Mouse (Mus musculus) liver, adult 2 months (tissue): ENCODE measurements around the gene Cntn3. TPM values are rescaled to one million over a fixed set of nuclear protein-coding genes. Genes with fewer than 3 reads are reported as not detected.

ENCODE experiments used
- DNase-seq: peaks from one replicate; pipeline ENCODE4 v3.0.0-alpha.2; 2011; ENCODE audit warnings: low read depth, low spot score; ENCODE audit errors: extremely low read depth
- H3K27ac ChIP-seq: fragments of 200-500 bp; replicated peaks from 2 replicates; pipeline ENCODE4 v1.5.1; 2012; ENCODE audit warnings: low read depth, mild to moderate bottlenecking, control low read depth, inconsistent platforms, low read length; ENCODE audit not compliant: insufficient read depth
- H3K27me3 ChIP-seq: fragments of 200-500 bp; 2 replicates; pipeline ENCODE4 v1.6.1; 2012; ENCODE audit warnings: mild to moderate bottlenecking, moderate library complexity, low read length, inconsistent platforms; ENCODE audit not compliant: control insufficient read depth, insufficient read depth
- H3K36me3 ChIP-seq: fragments of 200-500 bp; 2 replicates; pipeline ENCODE4 v1.6.1; 2012; ENCODE audit warnings: low read length, inconsistent platforms; ENCODE audit not compliant: control insufficient read depth, insufficient read depth
- H3K4me1 ChIP-seq: fragments of 200-500 bp; 2 replicates; pipeline ENCODE4 v1.6.1; 2011; ENCODE audit warnings: low read length; ENCODE audit not compliant: control insufficient read depth, insufficient read depth
- H3K4me3 ChIP-seq: fragments of 200-500 bp; 2 replicates; pipeline ENCODE4 v1.5.1; 2011; ENCODE audit warnings: low read depth, mild to moderate bottlenecking, control low read depth, low read length, moderate library complexity; ENCODE audit not compliant: insufficient read depth
- H3K79me2 ChIP-seq: fragments of 200-500 bp; 2 replicates; pipeline ENCODE4 v1.6.1; 2012; ENCODE audit warnings: inconsistent platforms, mild to moderate bottlenecking, low read length, moderate library complexity; ENCODE audit not compliant: control insufficient read depth, insufficient read depth
- H3K9ac ChIP-seq: fragments of 200-500 bp; 2 replicates; pipeline ENCODE4 v1.6.1; 2012; ENCODE audit warnings: low read depth, mild to moderate bottlenecking, control low read depth, inconsistent platforms, low read length
- CTCF ChIP-seq: fragments of 200-500 bp; IDR thresholded peaks from 2 replicates; pipeline ENCODE4 v1.5.1; 2011; ENCODE audit warnings: low read depth, low read length, control low read depth
- POLR2A ChIP-seq: fragments of 200-500 bp; IDR thresholded peaks from 2 replicates; pipeline ENCODE4 v1.6.1; 2011; ENCODE audit warnings: low read length, control low read depth; ENCODE audit not compliant: insufficient read depth; ENCODE audit errors: extremely low read depth
- WGBS: fragments of 180-500 bp; shearing (Covaris S2); methylation state at CpG from one replicate; pipeline ENCODE4 v1.1.7; 2018; 5-methylcytosine and 5-hydroxymethylcytosine counted together
- polyA plus RNA-seq: library from polyadenylated mRNA; depleted of rRNA; stranded (reverse); fragments of >200 nt; gene quantifications from 2 replicates; pipeline ENCODE4 v1.2.3, GENCODE M21; 2012
- total RNA-seq: library from RNA; depleted of rRNA; stranded (reverse); fragments of >200 nt; gene quantifications from 2 replicates; pipeline ENCODE4 v1.2.3, GENCODE M21; 2014

The Cntn3 gene
- total and polyA plus RNA-seq, 2 experiments: not detected

DNA sequence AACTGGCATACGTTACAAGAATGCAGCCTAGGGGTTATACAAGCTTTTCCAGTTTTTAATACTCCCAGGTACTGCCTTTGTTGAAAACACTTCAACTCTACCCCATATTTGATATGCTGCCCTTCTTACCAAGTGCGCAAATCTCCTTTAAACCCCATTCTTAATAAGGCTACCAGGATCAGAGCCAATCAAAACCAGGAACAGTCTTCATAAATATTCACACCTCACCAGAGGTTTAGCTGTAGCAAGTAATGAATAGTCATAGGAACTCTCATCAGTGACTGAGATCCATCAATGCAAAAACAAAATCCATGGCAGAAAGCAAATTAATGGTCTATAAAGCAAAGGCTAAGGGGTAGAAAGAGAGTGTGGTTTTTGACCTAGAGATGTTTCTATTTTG is 10.7 kb upstream of the Cntn3 start:
- no peak overlapping the region for H3K27ac ChIP-seq
- H3K9ac ChIP-seq: no peak overlapping the region
- no peak for TF ChIP-seq POLR2A
- no peak for TF ChIP-seq CTCF
- WGBS: 71% methylated on average over 2 of the region's 2 CpGs
- no peak for DNase-seq
- H3K36me3 ChIP-seq: no peaks in the 10 kb centered on the region
- H3K79me2 ChIP-seq: no peaks in the 10 kb centered on the region
- no peak overlapping the region for H3K4me3 ChIP-seq
- H3K27me3 ChIP-seq: no peaks in the 10 kb centered on the region
- H3K4me1 ChIP-seq: no peaks in the 10 kb centered on the region

DNA sequence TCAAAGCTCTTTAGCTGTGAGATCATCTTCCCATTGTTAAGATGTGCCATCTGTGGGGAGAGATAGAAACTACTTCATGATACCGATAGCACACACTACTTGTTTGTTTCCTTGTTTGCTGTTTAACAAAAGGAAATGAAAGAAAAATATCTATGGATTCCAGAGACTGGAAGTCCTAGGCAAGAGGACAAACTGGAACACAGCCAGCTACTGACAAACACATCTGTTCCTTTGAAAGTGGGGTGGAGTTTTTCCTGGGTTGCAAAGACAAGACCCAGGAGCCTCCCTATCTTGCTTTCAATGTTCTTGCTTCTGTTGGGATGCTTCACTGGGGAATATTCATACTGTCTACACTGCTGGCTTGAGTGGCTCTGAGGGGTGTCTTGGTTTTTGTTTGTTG is 5.4 kb downstream of the Cntn3 start:
- H3K4me1 ChIP-seq: no peaks in the 10 kb centered on the region
- no peaks in the 10 kb centered on the region for H3K79me2 ChIP-seq
- 63% methylated on average over 1 of the region's 1 CpGs for WGBS
- no peak for TF ChIP-seq CTCF
- TF ChIP-seq POLR2A: no peak
- DNase-seq: no peak
- peaks cover 6% of the 10 kb centered on the region; the same call in 1 of the 2 replicates for H3K27me3 ChIP-seq
- no peak overlapping the region for H3K27ac ChIP-seq
- H3K36me3 ChIP-seq: no peaks in the 10 kb centered on the region
- H3K4me3 ChIP-seq: no peak overlapping the region
- H3K9ac ChIP-seq: no peak overlapping the region

DNA sequence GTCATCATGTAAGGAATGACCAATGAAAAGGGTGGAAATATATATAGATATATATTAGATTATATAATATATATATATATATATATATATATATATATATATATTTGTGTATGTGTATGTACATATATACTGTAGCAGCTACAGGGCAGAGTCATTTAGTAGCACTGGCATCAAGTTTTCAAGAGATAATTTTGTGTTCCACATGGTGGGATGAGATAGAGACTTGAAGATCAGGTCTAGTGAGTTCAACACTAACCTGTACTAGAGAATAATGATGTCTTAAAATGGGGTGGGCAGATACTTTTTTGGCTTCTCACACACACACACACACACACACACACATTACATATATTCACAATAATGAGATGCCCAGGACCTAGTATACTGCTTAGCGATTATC is 7.7 kb downstream of the Cntn3 start:
- H3K36me3 ChIP-seq: no peaks in the 10 kb centered on the region
- H3K4me1 ChIP-seq: no peaks in the 10 kb centered on the region

DNA sequence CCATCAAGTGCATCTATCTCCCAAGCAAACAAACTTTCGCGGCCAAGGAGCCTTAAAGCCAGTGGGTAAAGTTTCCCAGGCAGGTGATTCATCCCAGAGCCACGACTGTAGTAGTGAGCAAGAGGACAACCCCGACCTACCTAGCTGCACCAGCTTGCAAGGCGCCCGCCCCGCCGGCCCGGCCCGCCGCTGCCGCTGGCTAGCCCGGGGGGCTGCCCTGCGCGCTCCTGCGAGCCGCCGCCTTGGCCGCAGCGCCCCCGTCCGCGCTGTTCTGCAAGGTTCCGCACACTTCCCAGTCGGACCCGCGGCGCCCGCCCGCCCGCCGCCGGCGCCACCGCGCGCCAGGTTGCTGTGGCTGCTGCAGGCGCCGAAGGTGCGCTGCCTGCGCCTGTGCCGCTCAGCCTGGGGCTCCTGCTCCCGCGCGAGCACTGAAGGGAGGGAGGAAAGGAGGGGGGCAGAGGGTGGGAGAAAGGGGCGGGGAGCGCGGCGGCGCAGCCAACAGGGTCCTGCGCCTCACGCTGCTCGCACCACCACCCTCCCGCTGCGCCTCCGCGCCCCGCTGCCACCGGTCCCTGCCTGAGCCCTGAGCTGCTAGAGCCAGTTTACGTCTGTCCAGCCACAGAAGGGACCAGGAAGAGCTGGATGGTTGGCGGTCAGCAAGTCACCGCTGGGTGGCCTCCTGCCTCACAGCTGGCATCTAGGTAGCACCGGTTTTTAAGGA is 8.7 kb downstream of the Cntn3 start:
- DNase-seq: no peak

More for the DNA sequence above, 7.7 kb downstream of the Cntn3 start:
- Histone ChIP-seq H3K4me3 (no peak overlapping the region), H3K27ac (no peak overlapping the region), H3K79me2 (no peaks in the 10 kb centered on the region), H3K9ac (no peak overlapping the region), H3K27me3 (peaks cover 6% of the 10 kb centered on the region; the same call in 1 of the 2 replicates)
- no peak for DNase-seq
- TF ChIP-seq CTCF (no peak), POLR2A (no peak)
- WGBS: 88% methylated on average over 1 of the region's 1 CpGs

DNA sequence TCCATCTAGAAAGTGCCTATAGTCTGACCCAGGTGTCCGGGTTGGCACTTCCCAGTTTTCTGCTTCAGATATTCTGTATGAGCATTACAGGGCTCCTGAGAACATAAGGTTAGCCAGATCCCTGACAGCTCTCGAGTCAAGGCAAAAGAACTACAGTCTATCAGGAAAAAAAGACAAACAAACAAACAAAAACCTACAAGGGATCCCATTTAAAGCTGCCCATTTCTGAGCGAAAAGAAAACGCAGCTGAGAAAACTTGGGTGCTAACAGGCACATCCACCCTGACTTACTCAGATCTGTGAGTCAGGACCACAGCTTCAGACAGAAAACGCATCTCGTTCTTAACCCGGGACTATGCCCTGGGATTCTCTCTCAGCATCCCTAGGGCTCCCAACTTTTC is 9.5 kb downstream of the Cntn3 start:
- Histone ChIP-seq H3K4me1 (no peaks in the 10 kb centered on the region), H3K27me3 (peaks cover 6% of the 10 kb centered on the region; the same call in 1 of the 2 replicates), H3K27ac (no peak overlapping the region), H3K36me3 (no peaks in the 10 kb centered on the region), H3K4me3 (no peak overlapping the region), H3K79me2 (no peaks in the 10 kb centered on the region), H3K9ac (no peak overlapping the region)
- DNase-seq: no peak
- TF ChIP-seq CTCF: no peak
- no peak for TF ChIP-seq POLR2A
- WGBS: 9% methylated on average over 7 of the region's 7 CpGs

More for the DNA sequence above, 8.7 kb downstream of the Cntn3 start:
- Histone ChIP-seq H3K27me3 (peaks cover 6% of the 10 kb centered on the region; the same call in 1 of the 2 replicates), H3K27ac (no peak overlapping the region), H3K4me1 (no peaks in the 10 kb centered on the region), H3K9ac (no peak overlapping the region), H3K4me3 (no peak overlapping the region), H3K36me3 (no peaks in the 10 kb centered on the region), H3K79me2 (no peaks in the 10 kb centered on the region)
- WGBS: 3% methylated on average over 57 of the region's 63 CpGs
- no peak for TF ChIP-seq POLR2A
- TF ChIP-seq CTCF: no peak

DNA sequence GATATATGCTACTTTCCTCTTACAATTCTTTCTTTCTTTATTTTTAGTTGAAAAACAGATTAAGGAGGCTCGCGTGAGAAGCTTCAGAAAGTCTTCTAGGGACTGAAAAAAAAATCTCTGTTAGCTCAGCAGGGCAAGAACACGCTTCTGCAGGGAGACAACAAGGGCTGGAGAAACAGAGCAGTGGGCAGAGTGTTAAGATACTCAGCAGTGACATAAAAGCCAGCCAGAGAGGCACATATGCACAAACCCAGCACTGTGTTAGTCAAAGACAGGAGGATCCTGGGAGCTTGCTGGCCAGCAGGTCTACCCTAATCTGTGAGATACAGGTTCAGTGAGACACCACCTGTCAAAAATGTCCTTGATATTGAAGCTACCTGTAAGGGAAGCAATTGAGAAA is 15.4 kb downstream of the Cntn3 start:
- TF ChIP-seq CTCF: no peak
- TF ChIP-seq POLR2A: no peak
- WGBS: 75% methylated on average over 3 of the region's 3 CpGs
- H3K36me3 ChIP-seq: no peaks in the 10 kb centered on the region
- no peak for DNase-seq
- H3K27ac ChIP-seq: no peak overlapping the region
- H3K79me2 ChIP-seq: no peaks in the 10 kb centered on the region
- no peaks in the 10 kb centered on the region; the same call in 1 of the 2 replicates for H3K27me3 ChIP-seq
- no peaks in the 10 kb centered on the region for H3K4me1 ChIP-seq
- H3K9ac ChIP-seq: no peak overlapping the region
- H3K4me3 ChIP-seq: no peak overlapping the region
